Mouse (Mus musculus): ENCODE measurements around the gene Gpsm3. TPM values are rescaled to one million over a fixed set of nuclear protein-coding genes. Genes with fewer than 3 reads are reported as not detected.

The Gpsm3 gene
- total and polyA plus RNA-seq, 3 experiments, result 13.0 to 38.7 (median 18.2) TPM

DNA sequence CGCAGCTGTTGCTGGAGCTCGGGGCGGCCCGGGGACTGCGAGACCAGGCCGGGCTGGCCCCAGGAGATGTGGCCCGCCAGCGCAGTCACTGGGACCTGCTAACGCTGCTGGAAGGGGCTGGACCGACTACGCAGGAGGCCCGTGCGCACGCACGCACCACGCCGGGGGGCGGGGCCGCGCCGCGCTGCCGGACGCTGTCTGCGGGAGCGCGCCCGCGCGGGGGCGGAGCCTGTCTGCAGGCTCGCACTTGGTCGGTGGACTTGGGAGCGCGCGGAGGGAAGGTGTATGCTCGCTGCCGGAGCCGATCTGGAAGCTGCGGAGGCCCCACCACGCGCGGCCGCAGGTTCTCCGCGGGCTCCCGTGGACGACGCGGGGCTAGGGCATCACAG is 2.2 kb upstream of the Gpsm3 start:
- H3K27ac ChIP-seq (ENCODE audit: insufficient read depth, low read depth), result no peak overlapping the region
- in situ Hi-C loops (cut with MboI; ENCODE audit: low pct_ligation_motif_present, low pct_unique_long_range_greater_than_20kb, low sequenced_read_pairs), result no loop called here
- peaks cover 3 to 28% of the 10 kb centered on the region in 2 experiments; a peak in 2 of 4 replicates for H3K4me1 ChIP-seq (ENCODE audit: control insufficient read depth in 1 of 2, insufficient read depth in 2 of 2)
- H3K9ac ChIP-seq (ENCODE audit: insufficient read depth, low read depth), result peak overlapping the region; percentile 65
- H3K4me3 ChIP-seq (replicated peaks in 1 of 3; ENCODE audit: low read depth in 2 of 3, low read length in 2 of 3, poor library complexity in 1 of 3), result peak overlapping the region; percentile 74 to 88 (median 82)
- H3K9me3 ChIP-seq (replicated peaks; ENCODE audit: low read length), result no peaks in the 10 kb centered on the region
- peaks cover 4% of the 10 kb centered on the region for H3K27me3 ChIP-seq (replicated peaks)
- dilution Hi-C loops (cut with MboI; ENCODE audit: extremely low pct_ligation_motif_present, extremely low pct_unique_long_range_greater_than_20kb, low sequenced_read_pairs), result no loop called here
- no peak; the same call in none of the 2 replicates for TF ChIP-seq ZMIZ1 (IDR thresholded peaks at IDR 0.05; ENCODE audit: low read depth, low read length)
- TF ChIP-seq NRF1 (IDR thresholded peaks at IDR 0.05; ENCODE audit: low read depth, low read length), result peak; percentile 82
- 0 out of 2 replicates have a peak, but pooled peaks have one; percentile 26 for TF ChIP-seq TBP (conservative IDR thresholded peaks at IDR 0.05; ENCODE audit: low read depth, low read length)
- peak; percentile 83 for TF ChIP-seq POLR2A (IDR thresholded peaks at IDR 0.05; ENCODE audit: low read depth, low read length)
- no peak for TF ChIP-seq SMC3 (IDR thresholded peaks at IDR 0.05; ENCODE audit: low read depth, low read length)
- TF ChIP-seq NELFE (IDR thresholded peaks at IDR 0.05; ENCODE audit: low read depth, low read length), result peak; percentile 86
- TF ChIP-seq MAZ (IDR thresholded peaks at IDR 0.05; ENCODE audit: low read depth, low read length), result no peak
- TF ChIP-seq USF1 (IDR thresholded peaks at IDR 0.05; ENCODE audit: low read depth, low read length), result no peak
- no peak for TF ChIP-seq CTCF (conservative IDR thresholded peaks at IDR 0.05 in 1 of 2, IDR thresholded peaks at IDR 0.05 in 1 of 2; ENCODE audit: low read depth in 2 of 2, low read length in 2 of 2)
- TF ChIP-seq JUN (IDR thresholded peaks at IDR 0.05; ENCODE audit: insufficient read depth, low read depth, low read length), result no peak
- TF ChIP-seq UBTF (IDR thresholded peaks at IDR 0.05; ENCODE audit: low read depth, low read length), result no peak
- no peak for TF ChIP-seq RAD21 (IDR thresholded peaks at IDR 0.05; ENCODE audit: low read depth, low read length)
- no peak for TF ChIP-seq MAX (IDR thresholded peaks at IDR 0.05; ENCODE audit: low read length)
- TF ChIP-seq MXI1 (IDR thresholded peaks at IDR 0.05; ENCODE audit: low read depth, low read length), result peak; percentile 22; the same call in 1 of the 2 replicates
- no peak for TF ChIP-seq MAFK (IDR thresholded peaks at IDR 0.05; ENCODE audit: insufficient replicate concordance, low read length)
- peak; percentile 63 for TF ChIP-seq BHLHE40 (IDR thresholded peaks at IDR 0.05; ENCODE audit: low read depth, low read length)
- TF ChIP-seq JUND (conservative IDR thresholded peaks at IDR 0.05; ENCODE audit: low read depth, low read length), result no peak
- peak; percentile 77; the same call in 1 of the 2 replicates for TF ChIP-seq POLR2AphosphoS2 (IDR thresholded peaks at IDR 0.05; ENCODE audit: low read depth, low read length)
- TF ChIP-seq MEF2A (IDR thresholded peaks at IDR 0.05; ENCODE audit: borderline replicate concordance, low read depth, low read length), result no peak
- TF ChIP-seq ETS1 (conservative IDR thresholded peaks at IDR 0.05; ENCODE audit: low read depth, low read length), result no peak
- TF ChIP-seq TCF12 (IDR thresholded peaks at IDR 0.05; ENCODE audit: low read depth, low read length), result peak; percentile 84
- TF ChIP-seq PAX5 (IDR thresholded peaks at IDR 0.05; ENCODE audit: low read length), result no peak
- TF ChIP-seq USF2 (conservative IDR thresholded peaks at IDR 0.05; ENCODE audit: low read depth, low read length), result no peak
- TF ChIP-seq ELF1 (IDR thresholded peaks at IDR 0.05; ENCODE audit: low read depth, low read length), result peak; percentile 64
- no peak for TF ChIP-seq KAT2A (IDR thresholded peaks at IDR 0.05; ENCODE audit: insufficient replicate concordance, low read length)
- no peak for TF ChIP-seq CHD2 (IDR thresholded peaks at IDR 0.05; ENCODE audit: low read length)
- no peak for TF ChIP-seq IRF4 (IDR thresholded peaks at IDR 0.05; ENCODE audit: low read depth, low read length)
- TF ChIP-seq HCFC1 (IDR thresholded peaks at IDR 0.05; ENCODE audit: low read depth, low read length), result no peak
- H3K36me3 ChIP-seq (replicated peaks in 1 of 2; ENCODE audit: control insufficient read depth in 1 of 2, insufficient read depth in 1 of 2, low read length in 1 of 2), result no peaks in the 10 kb centered on the region
- no peak overlapping the region; the same call in 1 of the 2 replicates for H3K4me2 ChIP-seq (ENCODE audit: insufficient read depth, low read depth, poor library complexity, severe bottlenecking)
- peak; percentile 90 for DNase-seq (ENCODE audit: extremely low read depth)
- H3K79me2 ChIP-seq (replicated peaks; ENCODE audit: control insufficient read depth, extremely low read depth, insufficient read depth, poor library complexity, severe bottlenecking), result no peaks in the 10 kb centered on the region; the same call in 1 of the 2 replicates

Measured in CH12.LX (cell line).